Mouse (Mus musculus) brain, embryonic 14.5 days (tissue): ENCODE results near the gene Zfp148.

Experiments used
- CTCF ChIP-seq: fragments of 200-500 bp; IDR thresholded peaks from 2 replicates; pipeline ENCODE4 v1.5.1; 2012; ENCODE audit warnings: inconsistent platforms, mild to moderate bottlenecking, moderate library complexity, borderline replicate concordance; ENCODE audit not compliant: insufficient read depth, insufficient read length; ENCODE audit errors: extremely low read depth
- POLR2A ChIP-seq: fragments of 200-500 bp; IDR thresholded peaks from 2 replicates; pipeline ENCODE4 v1.6.1; 2012; ENCODE audit warnings: mild to moderate bottlenecking, inconsistent platforms, borderline replicate concordance; ENCODE audit not compliant: poor library complexity, insufficient read depth, insufficient read length, severe bottlenecking; ENCODE audit errors: extremely low read depth

- no peak for TF ChIP-seq CTCF
- no peak for TF ChIP-seq POLR2A
Measured at GRCm38 (mm10) chr16:33346376-33346775, 34.3 kb upstream of the Zfp148 start.
